Mouse (Mus musculus) E14TG2a.4 (cell line): ENCODE measurements at regions not wholly inside any gene's neighbourhood (a gene's known extent, or its start where the extent isn't known, plus 50 kb on each side); places are given as distances from the start of the nearest gene placed in this dataset.

Experiments used
- H3K27me3 ChIP-seq: 2 replicates; pipeline ENCODE4 v1.6.1; 2014; ENCODE audit warnings: low read length, control low read depth; ENCODE audit not compliant: insufficient read depth
- H3K36me3 ChIP-seq: 2 replicates; pipeline ENCODE4 v1.6.1; 2014; ENCODE audit warnings: low read length, control low read depth; ENCODE audit not compliant: insufficient read depth
- H3K4me1 ChIP-seq: replicated peaks from 2 replicates; pipeline ENCODE4 v1.6.1; 2014; ENCODE audit warnings: low read depth, low read length, control low read depth
- H3K4me3 ChIP-seq: replicated peaks from 2 replicates; pipeline ENCODE4 v1.5.1; 2014; ENCODE audit warnings: mild to moderate bottlenecking, low read length
- H3K9me3 ChIP-seq: 2 replicates; pipeline ENCODE4 v1.6.1; 2014; ENCODE audit warnings: low read length, control low read depth
- CTCF ChIP-seq: conservative IDR thresholded peaks from 2 replicates; pipeline ENCODE4 v1.5.1; 2014; ENCODE audit warnings: low read length
- NANOG ChIP-seq: IDR thresholded peaks from 2 replicates; pipeline ENCODE4 v1.6.1; 2014; ENCODE audit warnings: borderline replicate concordance, low read length, mixed read lengths
- POU5F1 ChIP-seq: IDR thresholded peaks from 2 replicates; pipeline ENCODE4 v1.6.1; 2014; ENCODE audit warnings: low read length, borderline replicate concordance

- H3K9me3 ChIP-seq = no peaks in the 10 kb centered on the region
- TF ChIP-seq POU5F1 = no peak
- no peak for TF ChIP-seq NANOG
- H3K27me3 ChIP-seq = no peaks in the 10 kb centered on the region
- no peaks in the 10 kb centered on the region for H3K36me3 ChIP-seq
- H3K4me1 ChIP-seq = no peaks in the 10 kb centered on the region
- no peak overlapping the region for H3K4me3 ChIP-seq
Measured at GRCm38 (mm10) chr1:12478983-12479763, 1065.3 kb downstream of the A830018L16Rik start.

GRCm38 (mm10) chr1:12500442-12500841, 1086.5 kb downstream of the A830018L16Rik start:
- TF ChIP-seq POU5F1 (no peak), NANOG (no peak), CTCF (no peak)
- H3K27me3 ChIP-seq = no peaks in the 10 kb centered on the region
- peaks cover 35% of the 10 kb centered on the region for H3K9me3 ChIP-seq
- no peaks in the 10 kb centered on the region for H3K4me1 ChIP-seq
- H3K36me3 ChIP-seq = no peaks in the 10 kb centered on the region
- H3K4me3 ChIP-seq = no peak overlapping the region

- H3K4me3 ChIP-seq = no peak overlapping the region
- TF ChIP-seq NANOG (no peak), CTCF (no peak), POU5F1 (no peak)
- H3K4me1 ChIP-seq = no peaks in the 10 kb centered on the region
- H3K27me3 ChIP-seq = no peaks in the 10 kb centered on the region
- H3K36me3 ChIP-seq = no peaks in the 10 kb centered on the region
- H3K9me3 ChIP-seq = peaks cover 10% of the 10 kb centered on the region
Measured at GRCm38 (mm10) chr1:12507997-12508396, 1094.1 kb downstream of the A830018L16Rik start.

- Histone ChIP-seq H3K36me3 (no peaks in the 10 kb centered on the region), H3K9me3 (peaks cover 18% of the 10 kb centered on the region), H3K27me3 (no peaks in the 10 kb centered on the region), H3K4me3 (no peak overlapping the region), H3K4me1 (no peaks in the 10 kb centered on the region)
- TF ChIP-seq POU5F1 (no peak), NANOG (no peak), CTCF (no peak)
Measured at GRCm38 (mm10) chr1:12510129-12510816, 1096.4 kb downstream of the A830018L16Rik start.

DNA sequence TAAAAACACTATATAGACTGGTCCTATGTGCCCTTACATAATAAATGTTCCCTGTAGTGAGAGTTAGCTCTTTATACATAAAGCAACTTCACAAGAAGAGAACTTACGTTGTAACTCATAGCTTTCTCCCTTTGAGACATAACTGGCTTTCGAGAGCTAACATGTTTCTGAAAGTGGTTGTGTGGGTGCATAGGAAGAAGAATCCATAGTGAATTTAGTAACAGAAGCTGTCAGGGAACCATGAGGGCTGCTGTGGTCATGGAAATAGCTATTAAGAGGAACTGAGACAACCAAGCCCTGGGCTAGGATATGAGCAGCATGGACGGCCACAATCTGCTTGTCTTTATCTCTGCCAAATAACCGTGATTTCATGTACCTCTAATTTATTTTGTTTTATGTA, 1105.7 kb downstream of the A830018L16Rik start:
- no peak for TF ChIP-seq CTCF
- TF ChIP-seq POU5F1 = no peak
- no peak for TF ChIP-seq NANOG
- Histone ChIP-seq H3K9me3 (no peaks in the 10 kb centered on the region), H3K27me3 (no peaks in the 10 kb centered on the region), H3K4me1 (no peaks in the 10 kb centered on the region), H3K4me3 (no peak overlapping the region), H3K36me3 (no peaks in the 10 kb centered on the region)

GRCm38 (mm10) chr1:12555859-12556258, 1142.0 kb downstream of the A830018L16Rik start:
- no peaks in the 10 kb centered on the region for H3K27me3 ChIP-seq
- H3K4me1 ChIP-seq = no peaks in the 10 kb centered on the region
- H3K9me3 ChIP-seq = no peaks in the 10 kb centered on the region
- H3K4me3 ChIP-seq = no peak overlapping the region
- H3K36me3 ChIP-seq = no peaks in the 10 kb centered on the region
- TF ChIP-seq CTCF = no peak
- TF ChIP-seq POU5F1 = no peak
- TF ChIP-seq NANOG = no peak

DNA sequence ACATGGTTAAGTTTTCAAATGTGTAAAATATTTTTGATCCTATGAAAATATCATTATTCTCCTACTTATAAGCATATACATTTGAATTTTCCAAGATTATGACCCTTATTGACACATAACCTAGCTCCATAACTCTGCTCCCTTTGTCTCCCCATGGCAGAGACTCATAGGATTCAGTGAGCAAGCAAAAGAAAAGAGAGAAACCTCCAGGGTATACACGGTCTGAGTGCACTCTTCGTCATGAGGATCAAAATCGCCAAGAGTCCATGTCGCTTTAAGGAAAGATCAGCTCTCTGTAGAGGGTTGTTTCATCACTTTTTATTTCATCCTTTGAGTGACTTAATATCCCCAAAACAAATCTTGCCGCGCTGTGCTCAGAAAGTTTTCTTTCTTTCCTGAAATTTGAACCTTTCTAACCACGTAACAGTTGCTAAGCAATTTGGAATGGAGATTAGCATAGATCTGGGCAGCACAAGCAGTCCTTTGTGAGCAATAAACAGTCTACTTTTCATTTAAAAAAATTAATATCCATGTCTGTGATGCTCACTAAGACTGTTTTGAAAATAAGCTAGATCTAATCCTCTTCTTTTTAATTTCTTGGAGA, 1158.0 kb downstream of the A830018L16Rik start:
- Histone ChIP-seq H3K27me3 (no peaks in the 10 kb centered on the region), H3K4me3 (no peak overlapping the region), H3K4me1 (peaks cover 2% of the 10 kb centered on the region), H3K36me3 (no peaks in the 10 kb centered on the region), H3K9me3 (peaks cover 20% of the 10 kb centered on the region)
- no peak for TF ChIP-seq POU5F1

DNA sequence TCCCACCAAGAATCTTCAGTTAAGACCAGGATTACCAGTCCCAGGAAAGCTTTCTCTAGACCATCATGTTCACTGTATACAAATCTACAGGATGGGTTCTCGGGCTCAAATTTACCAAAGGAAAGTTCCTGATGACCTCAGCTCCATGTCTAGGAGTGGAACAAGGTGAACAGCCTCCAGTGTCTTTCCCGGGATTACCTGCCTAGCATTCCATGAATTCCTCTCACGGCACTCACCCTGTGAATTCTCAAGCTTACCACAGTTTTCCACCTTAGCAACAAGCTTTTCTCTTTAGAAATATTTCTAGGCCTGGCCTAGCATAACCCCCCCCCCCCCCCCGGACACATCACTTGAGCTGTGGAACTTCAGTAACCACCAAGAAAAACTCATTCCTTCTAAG, 1158.9 kb downstream of the A830018L16Rik start:
- no peak overlapping the region for H3K4me3 ChIP-seq
- H3K9me3 ChIP-seq = peaks cover 20% of the 10 kb centered on the region
- no peaks in the 10 kb centered on the region for H3K36me3 ChIP-seq
- peaks cover 10% of the 10 kb centered on the region for H3K4me1 ChIP-seq
- TF ChIP-seq CTCF (no peak), NANOG (no peak), POU5F1 (no peak)
- no peaks in the 10 kb centered on the region for H3K27me3 ChIP-seq
